Mouse (Mus musculus) right cerebral cortex, postnatal 10 days (tissue): ENCODE data around the gene Gm2035.
"Not testable (repeated sequence)": the region's sequence is repeated elsewhere in the genome, so short reads cannot be mapped to it uniquely, and the experiment has no call there.

ENCODE experiments used
- DNase-seq, 2 experiments: peaks; one replicate each; pipeline ENCODE4 v3.0.0; 2021; ENCODE audit warnings: low spot score in 2 of 2

Gene Gm2035

DNA sequence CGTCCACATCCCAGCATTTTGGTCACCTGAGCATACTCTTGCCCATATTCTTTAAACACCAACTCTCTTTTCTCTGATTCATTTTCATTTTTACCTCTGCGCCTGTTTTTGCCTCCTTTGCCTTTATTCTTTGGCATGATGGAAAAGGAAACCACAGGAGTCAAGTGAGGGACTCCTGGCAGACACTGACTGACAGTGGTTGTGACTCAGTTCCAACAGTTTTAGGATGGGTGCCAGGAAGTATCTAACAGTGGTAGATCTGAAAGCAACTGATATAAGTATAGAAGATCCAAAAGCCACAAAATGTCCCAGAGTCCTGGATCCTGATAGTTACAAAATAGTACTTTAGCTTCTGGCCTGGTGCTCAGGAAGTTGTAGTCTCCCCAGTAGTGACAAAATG is at the start of gene Gm2035:
Gm2035 (minus strand) TSS at position 137 of the 400 bp plus-strand sequence.
- not testable (repeated sequence) for DNase-seq

GRCm38 (mm10) chr12:87953780-87954179 is 34.1 kb upstream of the Gm2035 start, which contains the start of gene Gm2042:
Gene Gm2042 (plus strand): TSS chr12:87954080.
- not testable (repeated sequence) for DNase-seq

GRCm38 (mm10) chr12:87895070-87895469 is 24.6 kb downstream of the Gm2035 start, which contains the start of gene Gm2022:
Gene Gm2022 (plus strand): TSS chr12:87895370.
- DNase-seq = not testable (repeated sequence)

DNA sequence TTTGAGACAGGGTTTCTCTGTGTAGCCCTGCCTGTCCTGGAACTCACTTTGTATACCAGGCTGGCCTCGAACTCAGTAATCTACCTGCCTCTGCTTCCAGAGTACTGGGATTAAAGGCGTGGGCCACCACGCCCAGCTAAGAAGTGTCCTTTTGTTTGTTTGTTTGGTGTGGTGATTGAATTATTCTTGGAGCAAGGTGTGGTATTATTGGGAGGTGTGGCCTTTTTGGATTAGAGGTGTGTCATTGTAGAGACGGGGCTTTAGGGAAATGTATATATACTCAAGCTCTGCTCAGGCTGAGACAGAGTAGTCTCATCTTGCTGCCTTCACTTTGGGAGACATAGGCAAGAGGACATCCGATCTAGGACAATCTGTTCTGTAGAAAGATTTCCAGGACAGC is 45.9 kb downstream of the Gm2035 start, which contains the start of gene Gm2016:
Gm2016 (plus strand) TSS at position 301 of the 400 bp plus-strand sequence.
- DNase-seq = not testable (repeated sequence)
